ENCODE assay signal across 24 mouse cellular contexts in genomic region chr7:117429483-117429882, GRCm38 (mm10). TPM values are rescaled to one million over a fixed set of nuclear protein-coding genes. Genes with fewer than 3 reads are reported as not detected.
DNase-seq lines count a peak whose midpoint lies in the region; ATAC-seq and TF ChIP-seq lines count a peak whose summit lies in the region.
"Had no signal": no experiment of that assay in that cellular context is flagged by ENCODE, and none has a peak within 500 bp of the region (broad histone marks: within the 10 kb centered on the region; RNA-seq: fewer than 3 reads in every experiment).

No protein-coding gene starts in this region.

- 71% methylated on average over 5 of the region's 5 CpGs for WGBS in heart, embryonic 10.5 days
- 61% methylated on average over 5 of the region's 5 CpGs for WGBS in lung, embryonic 14.5 days
- WGBS in midbrain, embryonic 13.5 days: 72% methylated on average over 5 of the region's 5 CpGs
- WGBS in midbrain, embryonic 15.5 days: 74% methylated on average over 5 of the region's 5 CpGs

- H3K36me3 ChIP-seq in heart, embryonic 10.5 days: no peaks in the 10 kb centered on the region
- no peaks in the 10 kb centered on the region for H3K36me3 ChIP-seq in lung, embryonic 14.5 days (ENCODE audit: insufficient read depth)
- no peaks in the 10 kb centered on the region for H3K36me3 ChIP-seq in midbrain, embryonic 13.5 days
- no peaks in the 10 kb centered on the region for H3K36me3 ChIP-seq in midbrain, embryonic 15.5 days (replicated peaks)
- H3K36me3 ChIP-seq: hindbrain, embryonic 13.5 days; midbrain, embryonic 12.5 days; stomach, embryonic 15.5 days had no signal

- no peak overlapping the region for H3K9ac ChIP-seq in lung, embryonic 14.5 days
- H3K9ac ChIP-seq in midbrain, embryonic 13.5 days (replicated peaks): no peak overlapping the region
- H3K9ac ChIP-seq in midbrain, embryonic 15.5 days: no peak overlapping the region
- H3K9ac ChIP-seq: hindbrain, embryonic 13.5 days; liver, embryonic 14.5 days; midbrain, embryonic 12.5 days; stomach, embryonic 15.5 days had no signal

- no peak for TF ChIP-seq CTCF in lung, embryonic 14.5 days (IDR thresholded peaks at IDR 0.05; ENCODE audit: low read depth)

- no peaks in the 10 kb centered on the region for H3K27me3 ChIP-seq in heart, embryonic 10.5 days (ENCODE audit: insufficient read depth, poor library complexity, severe bottlenecking)
- H3K27me3 ChIP-seq in lung, embryonic 14.5 days (ENCODE audit: insufficient read depth, low read length): no peaks in the 10 kb centered on the region
- H3K27me3 ChIP-seq in midbrain, embryonic 13.5 days: no peaks in the 10 kb centered on the region
- H3K27me3 ChIP-seq in midbrain, embryonic 15.5 days (replicated peaks): no peaks in the 10 kb centered on the region
- H3K27me3 ChIP-seq: CH12.LX; hindbrain, embryonic 13.5 days; midbrain, embryonic 12.5 days; stomach, embryonic 15.5 days had no signal

- H3K4me3 ChIP-seq in heart, embryonic 10.5 days: no peak overlapping the region
- H3K4me3 ChIP-seq in lung, embryonic 14.5 days (ENCODE audit: low read depth, low read length): no peak overlapping the region
- H3K4me3 ChIP-seq in midbrain, embryonic 13.5 days (replicated peaks): no peak overlapping the region
- no peak overlapping the region for H3K4me3 ChIP-seq in midbrain, embryonic 15.5 days
- H3K4me3 ChIP-seq: erythroblast, embryonic 14.5 days; hindbrain, embryonic 13.5 days; midbrain, embryonic 12.5 days; stomach, embryonic 15.5 days had no signal

- ATAC-seq in lung, embryonic 14.5 days (ENCODE audit: insufficient read depth): peak; percentile 55; the same call in 1 of the 2 replicates
- ATAC-seq in midbrain, embryonic 13.5 days: 0 out of 2 replicates have a peak, but pooled peaks have one; percentile 29
- no peak for ATAC-seq in midbrain, embryonic 15.5 days (replicated peaks)
- ATAC-seq in activated CD4-positive, CD25-positive, alpha-beta regulatory T cell, adult 4 months: no peak
- ATAC-seq: forebrain, embryonic 16.5 days had no signal

- H3K4me1 ChIP-seq in heart, embryonic 10.5 days: peaks cover 36% of the 10 kb centered on the region
- no peaks in the 10 kb centered on the region; the same call in 1 of the 2 replicates for H3K4me1 ChIP-seq in lung, embryonic 14.5 days (ENCODE audit: insufficient read depth)
- peaks cover 16% of the 10 kb centered on the region for H3K4me1 ChIP-seq in midbrain, embryonic 13.5 days (replicated peaks)
- peaks cover 8% of the 10 kb centered on the region; the same call in 1 of the 2 replicates for H3K4me1 ChIP-seq in midbrain, embryonic 15.5 days

- DNase-seq in heart, embryonic 10.5 days (ENCODE audit: low spot score): no peak
- no peak for DNase-seq in heart, postnatal 4 days
- DNase-seq in lung, embryonic 14.5 days: no peak
- no peak for DNase-seq in lung, postnatal 14 days
- DNase-seq in Muller cell, postnatal 12 days (ENCODE audit: inconsistent ontology term): no peak
- DNase-seq: cerebellum, adult 11 months; cerebellum, adult 9-11 months; kidney, adult 11 months; kidney, postnatal 36 days; layer of hippocampus, postnatal 36 days; left cerebral cortex, postnatal 4 days; liver; lung, adult 2 months; right cerebral cortex, postnatal 25 days had no signal

- H3K27ac ChIP-seq in heart, embryonic 10.5 days: peak overlapping the region; percentile 29
- H3K27ac ChIP-seq in lung, embryonic 14.5 days (ENCODE audit: low read depth): no peak overlapping the region
- H3K27ac ChIP-seq in midbrain, embryonic 13.5 days: no peak overlapping the region
- no peak overlapping the region for H3K27ac ChIP-seq in midbrain, embryonic 15.5 days
- H3K27ac ChIP-seq: liver, embryonic 14.5 days; stomach, embryonic 15.5 days had no signal

- H3K9me3 ChIP-seq in heart, embryonic 10.5 days: no peaks in the 10 kb centered on the region
- H3K9me3 ChIP-seq in lung, embryonic 14.5 days (ENCODE audit: low read depth, low read length): no peaks in the 10 kb centered on the region
- H3K9me3 ChIP-seq in midbrain, embryonic 13.5 days: no peaks in the 10 kb centered on the region
- no peaks in the 10 kb centered on the region for H3K9me3 ChIP-seq in midbrain, embryonic 15.5 days
- H3K9me3 ChIP-seq: hindbrain, embryonic 13.5 days; midbrain, embryonic 12.5 days; stomach, embryonic 15.5 days had no signal

- H3K4me2 ChIP-seq in lung, embryonic 14.5 days: no peak overlapping the region
- H3K4me2 ChIP-seq in midbrain, embryonic 13.5 days (replicated peaks): no peak overlapping the region
- no peak overlapping the region for H3K4me2 ChIP-seq in midbrain, embryonic 15.5 days
- H3K4me2 ChIP-seq: hindbrain, embryonic 13.5 days; midbrain, embryonic 12.5 days; stomach, embryonic 15.5 days had no signal

RNA-seq across cellular contexts. Expression of gene Xylt1, which starts 48.7 kb away (rescaled TPM):
- 1.2 and 1.8 TPM in 2 replicates for polyA plus RNA-seq in heart, embryonic 10.5 days (2016; fragmentation: Nextera tagmentation; extraction: Ambion mirVana)
- total RNA-seq in heart, postnatal 4 days (2021): 1 to 10 TPM; 6.5 to 6.9 TPM
- 1.0 and 1.3 TPM in 2 replicates for polyA plus RNA-seq in lung, embryonic 14.5 days (2014; fragmentation: Nextera tagmentation; extraction: Ambion mirVana)
- polyA plus RNA-seq in midbrain, embryonic 13.5 days (2015; fragmentation: Nextera tagmentation; extraction: Ambion mirVana): 1.2 and 1.7 TPM in 2 replicates
- 2.6 and 2.8 TPM in 2 replicates for polyA plus RNA-seq in midbrain, embryonic 15.5 days (2015; fragmentation: Nextera tagmentation; extraction: Ambion mirVana)
- 1 to 10 TPM; 1.9 to 3.2 TPM for polyA plus RNA-seq in activated CD4-positive, CD25-positive, alpha-beta regulatory T cell, adult 4 months (2017; shearing (Covaris generic))

Comparison
In these comparisons a context has a peak if more than half of its experiments do, and no peak if none do; other contexts are left out.
1. ATAC-seq: peak in lung, embryonic 14.5 days (single experiment) and midbrain, embryonic 13.5 days (single experiment); none in midbrain, embryonic 15.5 days (single experiment) and activated CD4-positive, CD25-positive, alpha-beta regulatory T cell, adult 4 months (single experiment).